Mouse (Mus musculus): Measurements from ENCODE around the gene Hamp2.
"Not testable (repeated sequence)": the region's sequence is repeated elsewhere in the genome, so short reads cannot be mapped to it uniquely, and the experiment has no call there.

Hamp2 gene

DNA sequence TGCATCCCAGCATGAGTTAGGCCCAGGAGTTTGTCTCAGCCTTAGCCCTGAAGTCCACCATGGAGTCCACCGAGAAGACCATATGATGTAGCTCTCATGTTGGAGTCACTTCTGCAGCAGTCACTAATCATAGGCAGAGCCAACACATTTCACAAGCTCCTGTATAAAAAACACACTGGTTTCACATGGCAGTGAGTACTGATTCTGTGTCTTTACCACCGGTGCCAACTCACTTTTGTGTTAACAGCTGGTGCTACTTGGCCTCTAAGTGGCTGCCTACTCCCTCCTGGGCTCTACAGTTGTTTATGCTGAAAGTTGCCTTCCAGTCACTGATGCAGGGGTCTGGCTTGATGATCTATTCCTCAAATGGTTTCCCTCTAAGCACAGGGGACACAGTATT is at the start of gene Hamp2:
Gene Hamp2, minus strand, starts transcription at position 101 of the 400 bp plus-strand sequence.
- not testable (repeated sequence) for DNase-seq (ENCODE audit: low read depth, low spot score)

- DNase-seq (ENCODE audit: low read depth, low spot score): peak; percentile 88
These were observed 49.2 kb upstream of the Hamp2 start, which contains the start of gene Fam187b for GRCm38 (mm10) chr7:30973501-30974289. Gene Fam187b, plus strand, starts transcription at chr7:30973790.

DNA sequence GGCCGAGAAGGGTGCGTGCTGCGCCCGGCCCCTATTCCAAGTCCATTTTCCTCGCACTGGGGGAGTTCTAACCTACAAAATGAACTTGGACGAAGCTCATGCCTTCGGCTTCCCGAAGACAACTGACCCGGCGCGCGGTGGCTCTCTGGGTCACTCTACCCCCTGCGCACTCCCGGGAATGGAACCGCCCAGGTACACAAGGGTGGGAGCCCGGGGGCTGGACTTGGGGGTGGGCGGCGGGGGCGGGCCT is 48.7 kb upstream of the Hamp2 start, which contains the start of gene Lsr:
Gene Lsr, minus strand, starts transcription at position 214 of the 250 bp plus-strand sequence.
- no peak for DNase-seq (ENCODE audit: low read depth, low spot score)

DNA sequence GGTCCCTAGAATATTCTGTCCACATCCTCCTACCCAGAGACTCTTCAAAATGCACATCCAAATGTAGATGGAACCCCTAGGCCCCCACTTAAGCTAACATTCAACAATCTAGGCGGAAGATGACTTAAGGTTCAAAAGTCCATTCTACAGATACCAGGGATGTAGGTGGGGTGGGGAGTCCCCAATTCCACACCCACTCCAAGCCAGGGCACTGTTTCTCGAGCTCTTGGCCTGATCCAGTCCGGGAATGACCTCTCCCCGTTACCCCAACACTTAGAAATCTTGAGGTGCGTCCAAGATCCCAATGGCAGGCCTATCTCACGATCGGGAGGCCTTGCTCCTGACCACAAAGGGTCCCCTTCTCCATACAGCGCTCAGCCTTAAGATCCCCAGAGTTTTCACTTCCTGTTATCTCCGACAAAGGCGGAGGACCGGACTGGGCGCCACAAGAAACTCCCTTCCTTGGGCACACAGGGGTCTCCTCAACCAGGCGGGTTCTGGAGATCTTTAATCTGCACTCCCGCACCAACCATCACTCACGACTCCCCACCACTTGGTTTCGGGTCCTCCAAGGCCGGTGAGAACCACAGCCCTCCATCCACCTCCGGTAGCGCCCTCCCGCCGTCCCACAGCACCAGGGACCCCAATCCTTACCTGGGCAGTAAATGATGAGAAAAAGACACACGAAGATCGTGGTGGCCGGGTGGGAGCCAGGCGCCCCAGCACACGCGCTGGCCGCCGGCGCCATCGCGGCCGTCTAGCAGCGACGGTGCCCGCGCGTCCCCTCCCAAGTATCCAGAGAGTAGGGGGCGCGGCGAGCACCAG is 48.2 kb upstream of the Hamp2 start:
- peak; percentile 12 for DNase-seq (ENCODE audit: low read depth, low spot score)

GRCm38 (mm10) chr7:30971901-30972300 is 47.4 kb upstream of the Hamp2 start:
- no peak for DNase-seq (ENCODE audit: low read depth, low spot score)

DNA sequence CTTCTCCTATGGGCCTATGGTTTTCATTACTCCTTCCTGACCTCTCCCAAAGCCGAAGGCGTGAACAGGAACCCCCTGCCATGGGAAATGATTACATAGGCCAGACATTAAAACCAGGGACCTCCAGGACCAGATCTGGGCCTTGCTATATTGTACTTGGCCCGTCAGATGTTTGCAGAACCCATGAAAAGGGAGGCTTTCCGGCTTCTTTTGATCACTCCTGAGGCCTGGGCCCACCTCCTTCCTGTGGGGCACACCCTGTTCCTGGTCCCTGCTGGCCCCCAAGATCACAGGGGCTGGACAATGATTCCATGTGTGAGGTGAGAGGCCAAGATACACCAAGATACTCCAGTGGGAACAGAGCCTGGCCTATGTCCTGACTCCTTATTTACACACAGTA is 44.7 kb upstream of the Hamp2 start:
- DNase-seq (ENCODE audit: low read depth, low spot score): no peak

DNA sequence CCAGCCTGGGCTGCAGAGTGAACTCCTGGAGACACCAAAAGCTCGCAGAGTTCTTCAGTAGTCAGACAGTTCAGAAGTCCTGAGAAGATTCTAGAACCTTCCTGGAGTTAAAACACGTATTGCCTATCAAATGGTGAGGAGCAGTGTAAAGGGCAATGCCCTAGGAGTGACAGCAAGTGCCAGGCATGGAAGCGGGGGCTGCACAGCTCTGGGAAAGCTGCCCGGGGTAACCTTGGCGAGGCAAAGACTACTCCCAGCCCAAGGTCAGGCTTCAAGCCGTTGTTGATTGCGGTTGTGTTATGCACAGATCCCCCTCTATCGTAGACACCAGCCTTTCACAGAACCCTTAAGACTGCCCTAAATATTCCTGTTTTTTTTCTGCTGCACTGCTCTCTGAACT is 44.1 kb upstream of the Hamp2 start:
- no peak for DNase-seq (ENCODE audit: low read depth, low spot score)

DNA sequence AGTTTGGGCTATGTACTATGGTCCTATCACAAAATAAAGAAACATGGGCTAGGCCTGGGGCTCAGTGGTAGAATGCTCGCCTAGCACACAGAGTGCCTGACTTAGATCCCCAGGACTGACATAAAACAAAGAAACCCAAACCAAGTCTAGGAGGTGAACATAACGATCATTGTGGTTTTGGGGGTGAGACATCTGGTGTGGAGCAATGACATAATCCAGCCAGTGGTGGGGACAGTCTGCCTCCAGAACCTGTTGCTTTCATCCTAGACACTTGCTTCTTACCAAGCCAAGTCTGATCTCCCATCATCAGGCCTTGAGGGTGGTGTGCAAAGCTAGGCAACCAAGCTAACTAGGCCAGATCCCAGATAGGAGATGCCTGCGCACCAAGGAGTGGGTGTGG is 42.2 kb upstream of the Hamp2 start:
- no peak for DNase-seq (ENCODE audit: low read depth, low spot score)

DNA sequence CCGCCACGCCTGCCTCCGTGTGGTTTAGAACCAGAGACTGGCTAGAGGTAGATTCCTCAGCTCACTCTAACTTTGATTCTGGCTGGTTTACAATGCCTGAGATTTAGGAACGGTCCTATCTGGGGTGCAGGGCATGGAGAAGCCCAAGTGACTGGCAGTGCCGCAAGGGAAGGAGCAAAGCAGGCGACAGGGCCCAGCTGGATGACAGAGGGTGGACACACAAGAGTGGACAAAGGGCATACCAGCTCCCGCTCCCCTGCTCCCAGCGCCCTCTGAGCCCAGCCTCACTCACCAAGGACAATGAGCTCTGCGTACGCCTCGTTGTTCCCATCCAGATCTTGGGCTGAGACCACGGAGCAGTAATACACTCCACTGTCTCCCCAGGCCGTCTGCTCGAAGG is 41.2 kb upstream of the Hamp2 start:
- DNase-seq (ENCODE audit: low read depth, low spot score): no peak

DNA sequence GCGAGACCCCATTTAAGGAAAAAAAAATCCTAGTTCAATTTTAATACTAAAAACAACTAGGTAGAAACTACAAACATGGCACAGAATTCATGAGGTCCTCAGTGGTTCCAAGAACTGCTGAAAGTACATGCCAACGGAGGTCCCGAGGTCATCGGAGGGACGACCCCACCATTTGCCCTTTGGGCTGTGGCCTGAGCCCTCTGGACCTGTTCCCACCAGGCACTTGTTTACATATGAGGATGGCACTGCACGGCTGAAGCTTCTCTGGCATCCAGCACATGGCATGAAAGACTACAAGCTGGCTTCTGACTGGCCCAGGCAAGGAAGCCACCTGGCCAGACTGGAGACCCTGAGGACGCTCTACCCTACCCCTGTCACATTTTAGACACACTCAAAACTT is 39.9 kb upstream of the Hamp2 start:
- DNase-seq (ENCODE audit: low read depth, low spot score): no peak

DNA sequence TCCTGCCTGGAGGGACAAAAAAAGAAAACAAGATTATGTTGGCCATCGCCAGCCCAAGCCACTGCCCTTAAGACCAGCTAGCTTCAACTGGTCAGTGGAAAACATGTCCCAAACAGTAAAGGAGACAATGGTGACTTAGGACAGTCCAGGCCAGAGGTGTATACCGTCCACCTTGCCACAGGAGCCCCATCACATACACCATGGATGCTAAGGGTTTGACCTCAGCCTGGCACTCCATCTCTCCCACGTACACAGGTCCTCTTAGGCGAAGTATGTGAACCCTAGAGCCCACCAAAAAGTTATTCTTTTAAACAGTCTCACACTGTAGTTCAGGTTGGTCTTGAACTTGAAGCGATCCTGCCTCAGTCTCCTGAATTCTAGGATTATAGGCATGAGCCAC is 38.4 kb upstream of the Hamp2 start:
- no peak for DNase-seq (ENCODE audit: low read depth, low spot score)

DNA sequence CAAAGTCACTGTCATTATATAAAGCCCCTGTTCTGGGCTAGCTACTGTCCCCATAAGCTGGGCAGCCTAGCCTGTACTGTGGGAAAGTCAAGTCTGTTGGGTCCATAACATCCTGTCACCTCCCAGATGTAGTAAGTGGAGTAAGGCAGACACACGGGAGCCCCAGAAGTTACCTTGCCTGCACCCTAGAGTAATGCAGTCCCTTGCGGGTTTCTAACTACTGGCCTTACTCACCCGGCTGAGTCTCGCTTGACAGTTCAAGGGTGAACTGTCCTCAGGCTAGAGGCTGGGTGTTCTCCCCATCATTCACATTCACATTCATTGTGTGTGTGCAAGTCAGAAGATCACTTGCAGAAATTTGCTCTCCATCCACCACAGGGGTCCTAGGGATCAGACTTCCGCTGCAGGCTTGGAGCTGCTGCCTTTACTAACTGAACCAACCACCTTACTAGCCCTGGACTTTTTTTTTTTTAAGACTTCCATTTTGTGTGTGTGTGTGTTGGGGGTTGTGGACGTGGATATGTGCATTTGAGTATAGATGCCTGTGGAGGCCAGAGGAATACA is 35.4 kb upstream of the Hamp2 start:
- DNase-seq (ENCODE audit: low read depth, low spot score): no peak

GRCm38 (mm10) chr7:30958866-30959487 is 34.5 kb upstream of the Hamp2 start:
- no peak for DNase-seq (ENCODE audit: low read depth, low spot score)

DNA sequence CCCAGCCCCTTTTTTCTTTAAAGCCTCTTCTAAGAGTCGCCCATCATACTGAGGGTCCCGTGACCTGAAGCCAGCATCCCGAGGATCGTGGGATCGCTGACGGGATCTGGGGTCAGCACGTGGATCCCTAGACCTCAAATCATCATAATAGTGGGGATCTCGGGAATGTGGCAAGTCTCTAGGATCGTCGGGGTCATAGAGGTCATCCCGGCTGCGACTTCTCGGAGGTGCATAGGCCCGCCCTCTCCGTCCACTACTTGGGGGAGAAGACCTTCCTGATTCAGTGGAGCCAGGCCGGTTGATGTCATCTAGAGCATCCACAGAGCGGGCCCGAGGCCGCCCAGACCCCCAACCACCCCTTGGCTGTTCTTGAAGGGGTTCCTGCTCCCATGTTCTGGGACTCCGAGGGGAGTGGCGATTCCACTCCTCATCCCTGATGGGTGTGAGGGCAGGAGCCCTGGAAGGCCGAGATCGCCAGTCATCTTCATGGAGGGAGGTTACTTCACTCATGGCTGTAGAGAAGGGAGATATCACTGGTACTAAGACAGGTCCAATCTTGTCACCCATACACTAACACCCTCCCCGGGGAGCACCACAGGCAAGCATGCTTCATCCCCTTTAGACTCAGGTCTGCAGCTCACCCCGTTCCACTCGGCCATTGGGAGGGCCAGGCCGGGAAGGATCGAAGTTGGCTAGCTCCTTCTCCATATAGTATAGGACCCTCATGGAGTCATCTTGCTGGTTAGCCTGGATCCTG is 33.8 kb upstream of the Hamp2 start:
- no peak for DNase-seq (ENCODE audit: low read depth, low spot score)

DNA sequence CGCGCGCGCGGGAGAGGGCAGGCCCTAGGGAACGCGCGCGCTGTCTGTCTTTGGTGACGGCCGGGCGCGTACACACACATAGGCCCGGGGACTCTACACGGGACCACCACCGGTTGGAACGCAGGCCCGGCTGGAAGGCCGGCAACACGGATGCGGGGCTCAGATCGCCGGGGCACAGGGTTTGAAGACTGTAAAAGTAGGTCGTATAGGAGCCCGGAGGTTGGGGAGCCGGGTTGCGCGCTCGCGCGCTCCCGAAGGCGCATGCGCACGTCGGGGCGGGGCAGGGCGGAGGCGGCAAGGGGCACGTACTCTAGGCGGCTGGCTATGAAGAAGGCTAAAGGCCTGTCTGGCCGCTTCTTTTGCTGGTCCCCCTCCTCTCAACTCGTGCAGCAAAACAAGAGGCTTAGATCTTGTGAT is 32.9 kb upstream of the Hamp2 start:
- peak; percentile 94 for DNase-seq (ENCODE audit: low read depth, low spot score)

GRCm38 (mm10) chr7:30956756-30957366 is 32.4 kb upstream of the Hamp2 start, which contains the start of gene Usf2:
Gene Usf2, minus strand, starts transcription at chr7:30956803.
- DNase-seq (ENCODE audit: low read depth, low spot score): peak; percentile 89

DNA sequence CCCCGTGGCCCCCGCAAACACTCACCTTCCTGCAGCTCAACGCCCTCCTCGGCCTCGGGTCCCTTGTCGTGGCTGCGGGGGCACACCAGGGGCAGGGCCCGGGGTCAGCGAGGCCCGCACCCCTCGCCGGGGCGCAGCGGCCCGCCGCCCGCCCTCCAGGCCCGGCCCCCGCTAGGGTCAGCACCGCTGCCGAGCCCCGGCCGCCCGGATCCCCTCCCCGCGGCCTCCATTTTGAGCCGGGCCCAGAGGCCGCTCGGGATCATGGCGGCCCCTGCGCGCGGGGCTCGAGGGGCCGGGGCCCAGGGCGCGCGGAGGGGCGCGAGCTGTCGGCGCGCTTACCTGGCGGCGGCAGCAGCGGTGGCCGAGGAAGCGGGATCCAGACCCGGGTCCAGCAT is 31.9 kb upstream of the Hamp2 start:
- no peak for DNase-seq (ENCODE audit: low read depth, low spot score)

DNA sequence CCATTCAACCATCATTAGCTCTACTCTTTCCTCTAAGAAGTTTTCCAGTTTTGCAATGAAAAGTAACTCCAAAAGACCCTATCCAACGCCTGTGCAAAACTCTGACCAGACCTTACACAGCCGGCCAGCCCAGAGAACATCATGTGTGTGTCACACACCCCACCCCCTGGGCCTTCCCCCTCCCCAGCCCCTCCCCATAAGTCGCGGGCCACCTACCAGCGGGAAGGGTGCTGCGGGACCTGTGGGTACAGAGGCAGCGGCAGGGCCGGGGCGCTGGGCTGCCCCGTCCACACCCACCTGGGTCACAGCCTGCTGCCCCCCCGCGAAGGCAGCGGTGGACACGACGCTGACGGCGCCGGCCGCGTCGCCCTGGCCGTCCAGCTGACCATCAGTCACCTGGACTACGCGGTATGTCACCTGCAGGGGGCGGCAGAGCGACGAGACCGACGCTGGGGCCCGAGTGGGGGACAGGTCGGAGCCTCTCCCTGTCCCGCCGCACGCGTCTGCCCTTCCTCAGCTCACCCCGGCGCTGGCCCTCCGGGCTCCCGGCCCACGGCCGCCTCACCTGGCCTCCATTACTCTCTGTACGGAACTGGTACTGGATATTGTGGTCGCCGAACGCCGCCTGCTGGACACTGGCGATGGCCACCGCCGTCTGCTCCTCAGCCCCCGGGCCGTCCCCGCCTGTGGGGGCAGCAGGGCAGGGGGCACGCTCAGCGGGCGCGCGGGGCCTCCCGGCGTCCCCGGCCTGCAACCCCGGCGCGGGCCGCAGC is 31.3 kb upstream of the Hamp2 start:
- peak; percentile 73 for DNase-seq (ENCODE audit: low read depth, low spot score)

DNA sequence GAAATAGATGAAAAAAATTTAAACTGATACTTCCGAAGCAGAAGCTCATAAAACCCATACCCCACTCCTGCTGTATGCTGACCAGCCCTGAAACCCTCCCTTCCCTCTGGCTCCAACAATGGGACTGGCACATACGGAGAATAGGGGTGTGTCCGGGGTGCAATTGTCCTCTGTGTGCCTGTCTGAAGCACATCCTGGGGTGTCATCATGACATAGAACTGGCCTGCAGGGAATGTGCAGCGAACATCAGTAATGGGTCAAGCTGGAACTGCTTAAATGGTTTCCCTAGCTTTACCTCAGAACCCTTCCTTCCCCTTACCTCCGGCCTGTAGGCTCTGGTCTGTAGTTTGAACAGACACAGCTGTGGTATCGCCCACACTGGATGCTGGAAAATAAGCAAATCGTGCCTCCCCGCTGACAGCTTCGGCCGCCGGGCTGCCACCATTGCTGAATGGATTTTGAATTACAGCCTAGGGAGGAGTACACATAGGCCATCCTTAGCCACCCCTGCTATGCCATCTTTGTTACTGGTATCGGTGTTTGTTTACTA is 30.6 kb upstream of the Hamp2 start:
- DNase-seq (ENCODE audit: low read depth, low spot score): no peak

DNA sequence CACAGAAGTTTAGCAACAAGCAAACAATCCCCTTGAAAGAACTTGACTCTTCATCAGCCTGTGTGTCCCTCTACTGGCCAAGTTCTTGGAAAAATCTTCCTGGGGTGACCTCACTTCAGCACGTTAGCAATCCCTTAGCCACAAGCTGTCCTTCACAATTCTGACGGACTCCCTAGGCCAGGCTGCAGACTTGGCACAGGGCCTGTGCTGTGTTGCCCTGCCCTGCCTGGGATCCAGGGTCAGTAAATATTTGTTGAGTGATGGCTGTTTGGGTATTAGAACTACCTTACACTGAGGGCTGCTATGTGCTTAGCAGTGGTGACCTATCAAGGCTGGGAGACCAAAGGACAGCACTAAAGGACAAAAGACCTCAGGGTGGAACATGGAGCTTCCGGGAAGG is 29.6 kb upstream of the Hamp2 start:
- no peak for DNase-seq (ENCODE audit: low read depth, low spot score)

Measured in CD4-positive helper T cell, adult 2 months (primary cell).